Mouse (Mus musculus) heart, postnatal 25 days (tissue): Measurements from ENCODE around the gene Gm49342. TPM values are rescaled to one million over a fixed set of nuclear protein-coding genes. Genes with fewer than 3 reads are reported as not detected.
"Not testable (repeated sequence)": the region's sequence is repeated elsewhere in the genome, so short reads cannot be mapped to it uniquely, and the experiment has no call there.

Source experiments
- DNase-seq: peaks from one replicate; pipeline ENCODE4 v3.0.0; 2022; ENCODE audit warnings: low spot score
- intact Hi-C: fragments of 180-260 bp; cut with DNase I; formaldehyde crosslinking; loops from one replicate; pipeline ENCODE4 v1.15.1; 2025
- total RNA-seq, 2 experiments: library from RNA; stranded (reverse); gene quantifications; 2 replicates each; pipeline ENCODE4 v1.2.3; 2021

Gm49342 gene
- total RNA-seq, result 10 to 100 TPM; 12.6 TPM

DNA sequence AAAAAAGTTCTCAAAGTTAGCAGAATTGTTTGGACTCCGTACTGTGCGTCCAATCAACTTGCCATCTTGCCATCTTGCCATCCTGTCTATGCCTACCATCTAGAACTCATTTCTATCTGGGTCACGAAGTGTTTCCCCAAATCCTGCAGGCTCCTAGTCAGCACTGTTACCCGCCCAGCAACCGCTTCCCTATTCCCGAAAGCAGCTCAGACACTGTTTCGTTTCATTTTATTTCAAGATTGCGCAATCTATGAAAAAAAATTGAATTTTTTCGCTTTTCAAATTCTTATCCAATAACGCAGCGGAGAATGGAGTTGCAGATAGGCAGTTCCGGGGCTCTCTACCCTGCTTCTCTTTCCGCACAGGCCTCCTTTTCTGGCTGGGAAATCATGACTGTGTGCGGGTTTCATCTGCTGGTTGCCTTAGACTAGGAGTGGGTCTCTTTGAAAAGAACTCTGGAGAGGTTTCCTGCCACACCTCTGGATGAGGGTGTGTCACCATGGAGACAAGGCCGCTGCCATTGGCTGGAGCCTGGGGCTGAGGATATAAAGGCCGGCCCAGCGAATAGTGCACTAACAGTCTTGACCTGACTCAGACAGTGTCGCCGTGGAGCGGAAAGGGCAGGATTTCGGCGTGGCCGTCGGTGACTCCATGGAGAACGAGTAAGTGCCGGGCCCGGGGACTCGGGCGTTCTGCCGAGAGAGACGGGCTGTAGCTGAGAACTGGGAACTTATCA lies at the start of gene Gm49342:
Gm49342 (plus strand) TSS at position 586 of the 736 bp plus-strand sequence.
- intact Hi-C loops, result loop anchor here (5.0 kb wide), 1 partner anchor 68 kb away; no protein-coding TSS in a partner anchor
- peak; percentile 94 for DNase-seq

DNA sequence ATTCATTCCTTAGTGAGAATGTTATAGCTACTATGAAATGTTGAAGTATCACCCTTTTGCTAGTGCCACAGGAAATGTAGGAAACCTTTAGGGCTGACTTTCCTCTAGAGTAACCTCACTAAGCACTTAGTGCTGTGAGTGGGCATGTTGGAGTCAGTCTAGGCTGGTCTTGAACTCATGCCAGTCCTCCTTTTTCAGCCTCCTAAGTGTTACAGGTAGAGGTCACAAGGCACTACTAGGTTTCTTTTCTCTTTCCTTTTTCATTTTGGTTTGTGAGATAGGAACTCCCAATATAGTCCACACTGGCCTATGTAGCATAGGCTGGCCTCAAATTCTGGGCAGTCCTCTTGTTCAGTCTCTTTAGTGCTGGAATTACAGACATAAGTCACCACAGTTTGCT lies 48.9 kb upstream of the Gm49342 start:
- intact Hi-C loops, result no loop called here
- DNase-seq, result no peak

DNA sequence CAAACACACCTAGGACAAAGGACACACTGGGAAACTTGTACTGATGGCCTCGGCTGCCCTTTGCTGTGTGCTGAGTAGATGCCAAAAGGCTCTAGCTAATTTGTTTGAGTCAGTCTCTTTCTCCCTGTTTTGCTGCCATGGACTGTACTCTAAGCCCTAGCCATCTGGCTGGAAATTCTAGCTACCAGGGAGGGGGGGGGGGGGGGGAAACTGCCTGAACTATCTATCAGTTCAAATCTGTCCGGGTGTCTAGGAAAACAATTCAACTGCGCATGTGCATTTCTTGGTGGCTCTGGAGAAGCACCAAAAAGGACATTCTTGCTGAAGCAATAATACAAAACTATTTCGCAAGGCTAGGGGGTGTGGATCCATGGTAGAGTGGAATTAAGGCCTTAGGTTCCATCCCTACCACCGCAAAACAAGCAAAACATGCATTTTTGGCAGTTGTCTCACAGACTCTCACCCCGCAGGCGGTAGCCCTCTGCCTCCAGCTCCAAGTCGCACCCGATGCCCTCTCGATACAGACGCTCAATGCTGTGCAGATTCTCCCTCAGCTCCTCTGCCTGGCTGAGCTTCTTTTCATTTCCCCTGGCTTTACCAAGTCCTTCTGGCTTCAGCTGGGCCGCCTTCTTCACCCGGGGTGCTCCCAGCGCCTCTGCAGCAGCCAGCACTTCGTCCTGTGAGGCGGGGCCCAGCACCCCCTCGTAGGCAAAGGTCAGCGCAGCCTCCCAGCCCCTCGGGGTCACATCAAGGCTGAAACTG lies 48.2 kb upstream of the Gm49342 start:
- intact Hi-C loops, result no loop called here
- peak; percentile 66 for DNase-seq

DNA sequence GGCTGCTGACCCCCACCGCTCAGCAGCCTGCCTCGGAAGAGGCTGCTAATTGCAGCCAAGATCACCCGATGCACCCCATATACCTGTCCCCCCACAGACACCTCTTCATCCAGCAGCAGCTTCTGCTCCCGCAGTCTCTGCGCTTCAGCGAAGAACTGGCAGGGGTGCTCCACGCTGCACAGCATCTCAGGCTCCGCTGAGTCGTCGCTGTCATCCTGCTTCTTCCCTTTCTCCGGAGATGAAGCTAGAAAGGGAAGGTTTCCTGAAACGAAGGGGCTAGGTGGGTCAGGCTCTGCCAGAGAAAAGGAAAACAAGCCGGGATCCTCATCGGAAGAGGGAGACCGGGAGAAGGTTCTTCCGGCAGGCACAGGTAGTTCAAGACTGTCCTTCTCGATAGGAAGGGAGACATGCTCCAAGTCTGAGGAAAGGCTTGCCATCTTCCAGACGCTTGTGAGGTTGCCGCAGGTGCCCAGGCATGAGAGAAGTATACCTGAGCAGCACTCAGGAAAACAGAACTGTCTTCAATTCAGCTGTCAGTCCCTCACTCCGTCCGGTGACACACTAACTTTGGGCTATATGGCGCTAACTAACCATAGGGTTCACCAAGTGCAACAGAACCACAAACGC lies 47.5 kb upstream of the Gm49342 start:
- DNase-seq, result no peak
- intact Hi-C loops, result no loop called here

DNA sequence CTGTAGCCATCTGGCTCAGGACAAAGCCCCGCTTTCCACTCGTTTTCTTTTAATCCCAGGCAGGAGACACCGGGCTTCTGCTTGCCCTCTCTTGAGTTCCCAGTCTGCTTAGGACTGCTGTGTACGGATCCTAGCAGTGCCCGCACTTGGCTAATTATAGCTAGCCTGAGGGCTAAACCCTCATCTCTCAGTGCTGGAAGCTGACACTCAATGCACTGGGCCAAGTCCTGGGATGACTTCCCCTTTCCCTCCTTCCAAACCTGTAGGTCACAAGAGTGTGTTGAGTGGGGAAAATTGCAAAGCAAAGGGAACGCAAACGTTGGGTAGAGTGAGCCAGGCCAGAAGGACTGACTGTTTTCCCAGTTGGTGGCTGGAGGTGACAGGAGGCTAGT lies 46.9 kb upstream of the Gm49342 start, which contains the start of gene Klhl33:
Klhl33 (minus strand) TSS at position 134 of the 392 bp plus-strand sequence.
- intact Hi-C loops, result no loop called here
- no peak for DNase-seq

DNA sequence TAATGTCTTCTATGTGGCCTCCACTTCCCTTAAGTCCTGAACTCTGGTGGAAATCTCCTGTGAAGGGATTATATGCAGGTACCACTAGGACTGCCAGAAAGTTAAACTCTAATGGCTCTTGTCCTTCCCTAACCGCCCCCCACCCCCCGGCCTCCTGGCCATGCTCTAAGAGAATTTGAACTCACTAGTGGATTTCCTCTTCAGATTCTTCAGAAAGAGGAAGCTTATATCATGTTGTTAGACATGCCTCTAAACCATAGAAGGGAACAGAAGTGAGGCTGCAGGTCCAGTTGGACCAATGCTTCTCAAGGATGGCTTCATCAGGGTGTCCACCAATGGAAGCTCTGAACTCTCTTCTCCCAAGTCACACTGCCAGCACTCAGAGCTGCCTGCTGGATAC lies 46.3 kb upstream of the Gm49342 start:
- intact Hi-C loops, DNase-seq: not testable (repeated sequence)

DNA sequence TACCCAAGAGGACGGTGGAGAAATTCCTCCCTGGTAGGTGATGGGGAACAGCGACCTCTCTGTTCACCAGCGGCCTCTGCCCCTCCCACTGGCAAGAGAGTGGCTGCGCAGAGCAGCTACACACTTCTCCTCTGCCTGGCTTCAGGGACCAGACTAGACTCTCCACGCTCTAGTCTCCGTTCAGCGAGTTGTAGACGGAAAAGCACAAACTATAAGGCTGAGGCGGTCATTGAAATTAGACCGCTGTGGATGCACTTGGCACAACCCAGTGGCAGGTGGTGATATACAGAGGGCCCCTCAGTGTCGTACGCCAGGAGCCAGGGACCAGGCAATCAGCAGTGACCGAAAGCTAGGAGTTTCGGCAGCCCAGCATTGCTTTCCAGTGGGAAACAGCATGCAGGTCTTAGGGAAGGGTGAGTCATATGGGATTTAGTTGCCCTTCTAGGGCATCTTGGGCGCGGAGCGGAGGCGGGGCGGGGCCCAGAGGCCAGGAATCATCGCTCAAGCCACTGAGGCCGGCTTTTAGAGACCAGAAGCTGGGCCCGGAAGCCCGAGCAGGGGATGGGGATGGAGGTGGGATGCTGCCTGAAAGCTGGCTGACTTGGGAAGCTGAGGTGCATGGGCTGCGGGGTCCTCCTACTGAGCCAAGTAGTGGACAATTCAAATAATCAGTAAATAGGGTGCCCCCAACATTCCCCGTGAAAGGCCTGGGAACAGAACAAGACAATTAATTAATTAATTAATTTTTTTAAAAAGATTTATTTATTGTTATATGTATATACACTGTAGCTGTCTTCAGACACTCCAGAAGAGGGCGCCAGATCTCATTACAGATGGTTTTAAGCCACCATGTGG lies 40.1 kb upstream of the Gm49342 start:
- no peak for DNase-seq
- intact Hi-C loops, result no loop called here

DNA sequence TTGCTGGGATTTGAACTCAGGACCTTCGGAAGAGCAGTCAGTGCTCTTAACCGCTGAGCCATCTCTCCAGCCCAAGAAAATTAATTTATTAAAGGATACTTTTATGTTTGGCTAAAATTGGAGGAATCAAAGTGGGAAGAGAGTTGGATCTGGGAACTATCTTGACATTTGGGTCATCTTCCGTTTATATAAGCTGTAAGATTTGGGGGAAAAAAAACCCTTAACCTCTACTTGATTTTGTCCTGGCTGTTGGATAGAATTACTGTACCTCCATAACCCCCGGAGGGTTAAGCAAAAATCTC lies 39.5 kb upstream of the Gm49342 start:
- intact Hi-C loops, result no loop called here
- DNase-seq, result no peak

DNA sequence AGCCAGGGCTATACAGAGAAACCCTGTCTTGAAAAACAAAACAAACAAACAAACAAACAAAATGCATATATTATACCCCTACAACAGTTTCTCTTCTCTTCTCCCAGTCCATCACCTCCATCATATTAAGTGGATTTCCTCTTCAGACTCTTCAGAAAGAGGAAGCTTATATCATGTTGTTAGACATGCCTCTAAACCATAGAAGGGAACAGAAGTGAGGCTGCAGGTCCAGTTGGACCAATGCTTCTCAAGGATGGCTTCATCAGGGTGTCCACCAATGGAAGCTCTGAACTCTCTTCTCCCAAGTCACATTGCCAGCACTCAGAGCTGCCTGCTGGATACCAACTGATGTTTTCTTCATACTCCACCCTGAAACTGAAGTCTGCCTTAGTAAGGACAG lies 39.0 kb upstream of the Gm49342 start:
- intact Hi-C loops, DNase-seq: not testable (repeated sequence)

DNA sequence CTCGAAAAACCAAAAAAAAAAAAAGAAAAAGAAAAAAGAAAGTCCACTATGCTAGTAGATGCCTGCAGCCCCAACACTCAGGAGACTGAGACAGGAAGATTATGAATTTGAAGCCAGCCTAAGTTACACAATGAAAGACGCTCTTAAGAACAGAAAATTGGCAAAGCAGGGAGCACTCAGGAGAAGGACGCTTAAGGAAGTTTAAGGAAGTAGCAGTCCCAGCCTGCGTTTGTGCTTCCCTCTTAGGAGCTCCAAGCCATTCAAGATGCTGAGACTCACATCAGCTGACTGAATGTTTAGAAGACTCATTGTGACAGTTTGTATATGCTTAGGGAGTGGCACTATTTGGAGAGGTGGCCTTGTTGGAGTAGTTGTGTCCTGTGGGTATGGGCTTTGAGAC lies 36.2 kb upstream of the Gm49342 start:
- intact Hi-C loops, result no loop called here
- DNase-seq, result no peak

DNA sequence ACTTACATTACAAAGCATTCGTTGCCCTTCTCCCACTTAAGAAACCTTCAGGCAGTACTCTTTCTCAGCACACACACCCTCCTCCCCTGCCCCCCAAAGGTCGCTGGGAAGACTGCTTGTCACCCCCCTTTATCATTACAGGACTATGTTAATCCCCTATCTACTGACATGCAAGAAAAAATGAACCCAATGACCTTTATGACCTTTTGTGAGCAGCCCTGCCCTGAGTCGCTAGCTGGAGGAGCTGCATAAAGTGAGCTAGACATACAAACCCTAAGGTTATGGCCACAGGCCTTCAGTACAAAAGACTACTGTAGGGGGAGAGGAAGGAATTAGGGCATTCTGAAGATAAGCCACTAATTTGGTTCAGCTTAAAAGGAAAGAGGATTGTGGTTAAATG lies 33.0 kb upstream of the Gm49342 start:
- DNase-seq, result no peak
- intact Hi-C loops, result no loop called here

DNA sequence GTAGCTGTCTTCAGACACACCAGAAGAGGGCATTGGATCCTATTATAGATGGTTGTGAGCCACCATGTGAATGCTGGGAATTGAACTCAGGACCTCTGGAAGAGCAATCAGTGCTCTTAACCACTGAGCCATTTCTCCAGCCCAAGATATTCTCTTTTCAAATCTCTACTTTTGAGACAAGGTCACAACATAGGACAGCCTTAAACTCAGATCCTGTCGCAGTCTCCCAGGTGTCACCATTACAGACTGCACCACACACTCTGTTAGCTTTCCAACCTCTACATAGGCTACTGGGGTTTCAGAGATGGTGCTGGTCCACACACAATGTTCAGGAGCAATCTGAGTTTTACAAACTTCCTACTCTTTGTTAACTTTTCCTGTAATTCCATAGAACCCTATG lies 20.9 kb upstream of the Gm49342 start:
- DNase-seq, result not testable (repeated sequence)
- intact Hi-C loops, result loop anchor here (5.0 kb wide), 1 partner anchor 51 kb away; the partner anchor contains the start of gene Tep1

DNA sequence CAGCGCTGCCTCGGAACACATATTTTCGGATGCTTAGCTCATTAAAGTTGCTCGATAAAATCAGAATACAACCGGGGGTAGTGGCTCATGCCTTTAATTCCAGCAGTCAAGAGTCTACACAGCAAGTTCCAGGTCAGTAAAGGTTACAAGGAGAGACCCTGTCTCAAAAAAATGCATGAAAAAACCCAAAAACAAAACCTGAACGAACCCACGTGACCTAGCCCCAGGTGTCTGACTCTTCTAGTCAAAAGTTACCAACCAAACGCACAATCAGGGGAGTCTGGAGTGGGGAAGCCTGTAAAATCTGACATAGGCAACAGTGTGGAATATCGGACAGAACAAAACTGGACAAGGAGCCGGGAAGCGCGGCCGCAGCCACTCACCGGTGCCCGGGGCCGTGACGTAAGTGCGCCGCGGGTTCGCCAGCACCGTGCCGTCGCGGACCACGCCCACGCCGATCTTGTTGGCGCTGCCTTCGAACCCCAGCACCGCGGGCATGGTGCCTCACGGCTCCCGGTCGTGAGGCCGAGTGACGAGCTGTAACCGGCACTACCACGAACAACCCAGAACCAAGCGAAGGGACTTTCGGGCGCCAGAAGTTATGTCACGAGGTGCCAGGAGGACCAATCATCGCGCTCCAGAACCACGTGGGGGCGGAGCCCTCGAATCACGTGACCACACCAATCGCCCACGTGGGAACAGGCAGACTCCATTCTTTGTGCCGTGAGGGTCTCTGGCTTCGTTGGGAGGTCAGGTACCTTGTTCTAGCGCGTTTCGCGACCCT lies 19.8 kb upstream of the Gm49342 start, which contains the start of the genes Osgep and Apex1:
Osgep (minus strand) TSS at position 613 of the 784 bp plus-strand sequence.
Apex1 (plus strand) TSS at position 688 of the 784 bp plus-strand sequence.
- intact Hi-C loops, result loop anchor here (5.0 kb wide), 3 partner anchors 52 to 163 kb away; partner anchors contain the start of genes Ccnb1ip1, Parp2 and Tep1
- DNase-seq, result peak; percentile 93

DNA sequence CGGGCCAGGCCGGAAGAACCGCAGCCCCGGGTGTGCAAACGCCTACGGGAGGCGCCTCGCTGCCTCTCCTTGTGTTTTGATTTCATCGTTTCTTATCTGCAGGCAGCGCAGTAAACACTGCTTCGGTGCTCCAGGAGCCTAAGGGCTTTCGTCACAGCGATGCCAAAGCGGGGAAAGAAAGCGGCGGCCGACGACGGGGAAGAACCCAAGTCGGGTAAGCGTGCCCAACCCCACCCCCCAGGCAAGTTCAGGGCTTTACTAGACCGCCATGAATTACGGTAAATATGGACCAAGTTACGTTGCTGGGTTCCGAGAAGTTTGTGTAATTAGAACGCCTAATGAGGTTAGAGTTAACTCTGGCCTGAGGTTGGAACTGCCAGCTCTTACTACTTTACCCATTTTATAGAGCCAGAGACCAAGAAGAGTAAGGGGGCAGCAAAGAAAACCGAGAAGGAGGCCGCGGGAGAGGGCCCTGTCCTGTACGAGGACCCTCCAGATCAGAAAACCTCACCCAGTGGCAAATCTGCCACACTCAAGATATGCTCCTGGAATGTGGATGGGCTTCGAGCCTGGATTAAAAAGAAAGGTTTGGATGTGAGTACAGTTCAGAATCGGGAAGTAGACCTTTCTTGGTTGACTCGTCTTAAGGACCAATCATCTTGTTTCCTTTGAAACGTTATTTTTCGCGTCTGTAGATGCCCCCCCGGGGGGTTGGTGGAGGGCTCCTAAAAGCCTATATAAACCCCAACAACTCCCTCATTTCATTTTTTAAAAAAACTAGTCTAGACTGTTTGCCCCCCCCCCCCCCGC lies 19.0 kb upstream of the Gm49342 start:
- DNase-seq, result no peak
- intact Hi-C loops, result loop anchor here (5.0 kb wide), 2 partner anchors 118 to 162 kb away; partner anchors contain the start of genes Ccnb1ip1 and Parp2

DNA sequence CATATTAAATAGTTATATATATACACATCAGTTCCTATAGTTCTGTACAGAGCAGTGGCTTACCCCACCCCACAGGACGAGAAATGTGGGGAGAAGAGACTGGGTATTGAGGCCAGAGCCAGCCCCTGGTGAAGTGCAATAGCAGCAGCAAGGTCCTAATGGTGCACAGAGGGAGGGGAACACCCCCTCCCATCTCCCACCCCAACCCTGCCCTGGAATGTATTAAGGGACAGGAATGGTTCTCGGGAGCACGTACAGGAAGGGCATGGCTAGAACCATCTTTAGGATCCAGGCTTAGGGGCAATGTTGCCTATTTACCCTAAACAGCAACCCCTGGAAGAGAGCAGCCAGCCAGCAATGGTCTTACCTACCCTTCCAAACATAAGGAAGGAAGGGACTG lies 17.0 kb upstream of the Gm49342 start:
- intact Hi-C loops, result loop anchor here (5.0 kb wide), 2 partner anchors 120 to 160 kb away; partner anchors contain the start of genes Ccnb1ip1 and Parp2
- no peak for DNase-seq

DNA sequence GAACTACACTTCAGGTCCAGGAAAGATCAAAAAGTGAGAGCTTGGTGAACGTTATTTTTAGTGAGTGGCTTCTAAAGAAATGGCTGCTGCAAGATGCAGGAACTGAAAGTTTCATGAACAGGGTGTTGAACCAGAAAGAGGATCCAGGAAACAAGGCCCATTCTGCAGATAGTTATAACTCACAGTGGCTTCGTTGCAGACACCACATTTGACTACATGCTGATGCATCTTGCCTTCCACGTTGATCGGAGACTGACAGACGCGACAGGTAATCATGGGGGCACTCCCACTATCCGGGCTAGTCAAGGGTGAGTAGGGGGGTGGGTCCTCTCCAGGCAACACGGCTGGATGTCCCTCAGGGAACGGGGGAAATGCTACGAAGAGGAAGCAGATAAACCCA lies 14.4 kb upstream of the Gm49342 start:
- intact Hi-C loops, result loop anchor here (5.0 kb wide), 5 partner anchors 47 to 157 kb away; partner anchors contain the start of genes Ccnb1ip1 and Parp2
- no peak for DNase-seq

DNA sequence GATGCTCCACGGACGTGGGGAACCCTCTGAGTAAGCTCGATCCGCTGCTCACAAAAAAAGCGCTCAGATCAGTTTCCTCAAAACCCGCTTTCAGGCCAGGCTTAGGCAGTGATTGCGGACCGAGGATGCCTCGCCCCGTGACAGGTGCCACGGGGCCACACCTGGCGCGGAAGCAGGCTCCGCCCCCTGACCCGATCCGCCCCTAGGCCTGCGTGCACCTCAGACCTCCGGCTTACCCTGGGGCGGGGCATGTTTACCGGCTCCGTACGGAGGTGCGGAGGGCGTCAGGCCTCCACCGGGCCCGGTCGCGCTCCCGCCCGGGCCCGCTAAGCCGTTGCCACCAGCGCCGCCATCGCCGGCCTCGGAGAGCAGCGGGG lies 14.0 kb upstream of the Gm49342 start:
- intact Hi-C loops, result loop anchor here (5.0 kb wide), 3 partner anchors 47 to 132 kb away; no protein-coding TSS in a partner anchor
- DNase-seq, result no peak
